Mouse (Mus musculus): ENCODE data around the gene Cfap61.

DNA sequence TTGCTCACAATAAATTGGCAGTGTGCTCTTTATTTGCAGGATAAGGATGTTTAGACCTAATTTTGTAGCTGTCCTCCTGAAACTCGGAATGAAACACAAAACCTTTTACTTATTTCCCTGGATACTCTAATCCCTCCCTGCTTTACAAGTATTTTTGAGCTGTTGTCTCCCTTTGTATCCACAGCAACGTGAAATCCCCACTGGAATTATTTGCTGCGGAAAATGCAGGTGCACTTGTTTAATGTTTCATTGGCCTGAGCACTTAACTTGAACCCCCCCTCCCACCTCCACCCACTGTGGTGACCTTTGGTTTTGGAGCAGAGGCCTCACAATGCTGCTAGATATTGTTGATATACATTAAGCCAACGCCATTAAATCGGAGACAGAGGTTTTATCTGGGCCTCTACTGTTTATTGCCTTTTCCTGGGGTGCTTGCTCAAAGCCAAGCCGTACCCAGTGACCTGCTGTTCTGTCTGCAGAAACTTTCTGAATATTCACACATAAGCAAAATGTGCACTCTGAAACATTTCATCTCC, 154.6 kb downstream of the Cfap61 start:
- TF ChIP-seq GATA1 (IDR thresholded peaks at IDR 0.05; ENCODE audit: low read depth, low read length) (no peak), CTCF (IDR thresholded peaks at IDR 0.05 in 2 of 3, conservative IDR thresholded peaks at IDR 0.05 in 1 of 3; ENCODE audit: control insufficient read depth in 1 of 3, insufficient read depth in 1 of 3, low read depth in 2 of 3, low read length in 3 of 3, poor library complexity in 1 of 3, severe bottlenecking in 1 of 3) (no peak), E2F4 (IDR thresholded peaks at IDR 0.05; ENCODE audit: borderline replicate concordance, low read depth, low read length) (no peak), CHD1 (IDR thresholded peaks at IDR 0.05; ENCODE audit: low read depth, low read length) (no peak), POLR2A (IDR thresholded peaks at IDR 0.05; ENCODE audit: control insufficient read depth in 1 of 2, insufficient read depth in 1 of 2, low read depth in 1 of 2, low read length in 2 of 2, poor library complexity in 1 of 2) (no peak), EP300 (IDR thresholded peaks at IDR 0.05; ENCODE audit: low read depth in 1 of 2, low read length in 2 of 2) (no peak), TCF12 (IDR thresholded peaks at IDR 0.05; ENCODE audit: low read depth, low read length) (no peak), KAT2A (conservative IDR thresholded peaks at IDR 0.05; ENCODE audit: low read depth, low read length) (no peak), TAL1 (IDR thresholded peaks at IDR 0.05; ENCODE audit: low read length) (no peak), MAZ (IDR thresholded peaks at IDR 0.05; ENCODE audit: low read depth, low read length) (no peak)

Measured in MEL (cell line).